Mouse (Mus musculus) liver, embryonic 14.5 days (tissue): ENCODE results near the gene Mkrn2os.

Experiments used
- CTCF ChIP-seq: IDR thresholded peaks from 2 replicates; pipeline ENCODE4 v1.5.1; 2016; ENCODE audit warnings: antibody characterized with exemption, low read depth, control low read depth
- EP300 ChIP-seq: IDR thresholded peaks from 2 replicates; pipeline ENCODE4 v1.6.1; 2016; ENCODE audit warnings: antibody characterized with exemption, low read depth

GRCm38 (mm10) chr6:115558176-115558575 is 34.2 kb downstream of the Mkrn2os start:
- TF ChIP-seq CTCF (no peak), EP300 (no peak)
